Mouse (Mus musculus): ENCODE data around the gene Col4a6. TPM values are rescaled to one million over a fixed set of nuclear protein-coding genes. Genes with fewer than 3 reads are reported as not detected.

The Col4a6 gene
- polyA plus RNA-seq (2014; fragmentation: Nextera tagmentation; extraction: Ambion mirVana) = 0.37 and 3.1 TPM in 2 replicates

- peak within 1 kb of the TSS; percentile 47 for H3K4me2 ChIP-seq (ENCODE audit: low read depth, low read length)
- no peak within 1 kb of the TSS for H3K9ac ChIP-seq (replicated peaks; ENCODE audit: low read depth, low read length)
- ATAC-seq (ENCODE audit: low read depth) = peak; percentile 44; the same call in 1 of the 2 replicates
- H3K27me3 ChIP-seq (ENCODE audit: control insufficient read depth, insufficient read depth, low read length) = no peaks in the 10 kb centered on the region
- WGBS = 17% methylated on average over 16 of the region's 16 CpGs
- no peaks in the 10 kb centered on the region for H3K4me1 ChIP-seq (ENCODE audit: control insufficient read depth, insufficient read depth, low read length)
- H3K4me3 ChIP-seq (ENCODE audit: low read depth, low read length) = peak within 1 kb of the TSS; percentile 29; the same call in 1 of the 2 replicates
- no peaks in the 10 kb centered on the region for H3K9me3 ChIP-seq (ENCODE audit: control insufficient read depth, low read length)
- no peak within 1 kb of the TSS for H3K27ac ChIP-seq (ENCODE audit: low read depth, low read length)
- no peaks in the 10 kb centered on the region for H3K36me3 ChIP-seq (ENCODE audit: control insufficient read depth, insufficient read depth, low read length)
Measured at GRCm38 (mm10) chrX:141473470-141474302, at the start of gene Col4a6. Gene Col4a6, minus strand, starts transcription at chrX:141474076.

GRCm38 (mm10) chrX:141503125-141503524 is 29.2 kb upstream of the Col4a6 start:
- no peaks in the 10 kb centered on the region for H3K36me3 ChIP-seq (ENCODE audit: control insufficient read depth, insufficient read depth, low read length)
- H3K4me3 ChIP-seq (ENCODE audit: low read depth, low read length) = no peak overlapping the region
- ATAC-seq (ENCODE audit: low read depth) = no peak
- H3K4me2 ChIP-seq (ENCODE audit: low read depth, low read length) = no peak overlapping the region
- no peak overlapping the region for H3K27ac ChIP-seq (ENCODE audit: low read depth, low read length)
- no peak overlapping the region for H3K9ac ChIP-seq (replicated peaks; ENCODE audit: low read depth, low read length)
- WGBS = 76% methylated on average over 1 of the region's 1 CpGs
- no peaks in the 10 kb centered on the region for H3K9me3 ChIP-seq (ENCODE audit: control insufficient read depth, low read length)
- no peaks in the 10 kb centered on the region for H3K27me3 ChIP-seq (ENCODE audit: control insufficient read depth, insufficient read depth, low read length)
- no peaks in the 10 kb centered on the region for H3K4me1 ChIP-seq (ENCODE audit: control insufficient read depth, insufficient read depth, low read length)

GRCm38 (mm10) chrX:141494545-141494944 is 20.7 kb upstream of the Col4a6 start:
- WGBS = 69% methylated on average over 4 of the region's 4 CpGs
- Histone ChIP-seq H3K4me1 (ENCODE audit: control insufficient read depth, insufficient read depth, low read length) (no peaks in the 10 kb centered on the region), H3K4me3 (ENCODE audit: low read depth, low read length) (no peak overlapping the region), H3K4me2 (ENCODE audit: low read depth, low read length) (no peak overlapping the region), H3K27ac (ENCODE audit: low read depth, low read length) (no peak overlapping the region), H3K27me3 (ENCODE audit: control insufficient read depth, insufficient read depth, low read length) (no peaks in the 10 kb centered on the region), H3K9me3 (ENCODE audit: control insufficient read depth, low read length) (no peaks in the 10 kb centered on the region), H3K36me3 (ENCODE audit: control insufficient read depth, insufficient read depth, low read length) (no peaks in the 10 kb centered on the region), H3K9ac (replicated peaks; ENCODE audit: low read depth, low read length) (no peak overlapping the region)
- no peak for ATAC-seq (ENCODE audit: low read depth)

GRCm38 (mm10) chrX:141475566-141476327 is 1.9 kb upstream of the Col4a6 start:
- Histone ChIP-seq H3K4me3 (ENCODE audit: low read depth, low read length) (peak overlapping the region; percentile 29), H3K9me3 (ENCODE audit: control insufficient read depth, low read length) (no peaks in the 10 kb centered on the region), H3K27me3 (ENCODE audit: control insufficient read depth, insufficient read depth, low read length) (no peaks in the 10 kb centered on the region), H3K27ac (ENCODE audit: low read depth, low read length) (no peak overlapping the region), H3K36me3 (ENCODE audit: control insufficient read depth, insufficient read depth, low read length) (no peaks in the 10 kb centered on the region), H3K4me2 (ENCODE audit: low read depth, low read length) (peak overlapping the region; percentile 47), H3K9ac (replicated peaks; ENCODE audit: low read depth, low read length) (0 out of 2 replicates have a peak overlapping the region, but pooled peaks have one; percentile 8), H3K4me1 (ENCODE audit: control insufficient read depth, insufficient read depth, low read length) (no peaks in the 10 kb centered on the region)
- ATAC-seq (ENCODE audit: low read depth) = peak; percentile 73
- WGBS = 12% methylated on average over 14 of the region's 14 CpGs

GRCm38 (mm10) chrX:141475110-141475509 is 1.2 kb upstream of the Col4a6 start, which contains the start of gene Col4a5:
Gene Col4a5, plus strand, starts transcription at chrX:141475385.
- Histone ChIP-seq H3K36me3 (ENCODE audit: control insufficient read depth, insufficient read depth, low read length) (no peaks in the 10 kb centered on the region), H3K27me3 (ENCODE audit: control insufficient read depth, insufficient read depth, low read length) (no peaks in the 10 kb centered on the region), H3K9me3 (ENCODE audit: control insufficient read depth, low read length) (no peaks in the 10 kb centered on the region), H3K4me3 (ENCODE audit: low read depth, low read length) (peak within 1 kb of the TSS; percentile 29), H3K27ac (ENCODE audit: low read depth, low read length) (no peak within 1 kb of the TSS), H3K4me2 (ENCODE audit: low read depth, low read length) (peak within 1 kb of the TSS; percentile 47), H3K9ac (replicated peaks; ENCODE audit: low read depth, low read length) (0 out of 2 replicates have a peak within 1 kb of the TSS, but pooled peaks have one; percentile 8), H3K4me1 (ENCODE audit: control insufficient read depth, insufficient read depth, low read length) (no peaks in the 10 kb centered on the region)
- WGBS = 14% methylated on average over 13 of the region's 13 CpGs
- peak; percentile 91 for ATAC-seq (ENCODE audit: low read depth)

- H3K27ac ChIP-seq (ENCODE audit: low read depth, low read length) = no peak overlapping the region
- H3K9ac ChIP-seq (replicated peaks; ENCODE audit: low read depth, low read length) = no peak overlapping the region
- no peaks in the 10 kb centered on the region for H3K4me1 ChIP-seq (ENCODE audit: control insufficient read depth, insufficient read depth, low read length)
- H3K36me3 ChIP-seq (ENCODE audit: control insufficient read depth, insufficient read depth, low read length) = no peaks in the 10 kb centered on the region
- H3K4me2 ChIP-seq (ENCODE audit: low read depth, low read length) = no peak overlapping the region
- H3K4me3 ChIP-seq (ENCODE audit: low read depth, low read length) = no peak overlapping the region
- ATAC-seq (ENCODE audit: low read depth) = no peak
- no peaks in the 10 kb centered on the region for H3K9me3 ChIP-seq (ENCODE audit: control insufficient read depth, low read length)
- 77% methylated on average over 1 of the region's 1 CpGs for WGBS
- H3K27me3 ChIP-seq (ENCODE audit: control insufficient read depth, insufficient read depth, low read length) = no peaks in the 10 kb centered on the region
Measured at GRCm38 (mm10) chrX:141447936-141448335, 25.9 kb downstream of the Col4a6 start.

DNA sequence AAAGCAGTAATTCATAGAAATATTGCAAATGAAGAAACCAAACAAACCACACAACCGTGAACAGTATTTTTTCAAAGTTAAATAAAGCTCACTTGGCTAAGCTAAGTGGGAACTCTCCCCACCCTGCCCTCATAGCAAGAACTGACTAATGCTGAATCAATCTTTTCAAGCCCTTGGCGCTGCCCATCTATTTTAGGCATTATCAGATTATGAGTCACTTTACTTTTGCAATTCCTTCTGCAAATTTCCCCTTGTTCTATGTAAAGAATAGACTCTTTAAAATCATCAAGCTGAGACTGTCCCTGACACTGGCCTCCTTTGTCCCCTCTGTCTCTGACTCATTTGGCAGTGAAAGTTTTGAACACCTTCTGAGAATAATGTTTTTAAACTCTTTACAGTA is 34.5 kb downstream of the Col4a6 start:
- H3K9me3 ChIP-seq (ENCODE audit: control insufficient read depth, low read length) = no peaks in the 10 kb centered on the region
- no peak overlapping the region for H3K27ac ChIP-seq (ENCODE audit: low read depth, low read length)
- no peaks in the 10 kb centered on the region for H3K36me3 ChIP-seq (ENCODE audit: control insufficient read depth, insufficient read depth, low read length)
- H3K9ac ChIP-seq (replicated peaks; ENCODE audit: low read depth, low read length) = no peak overlapping the region
- no peaks in the 10 kb centered on the region for H3K27me3 ChIP-seq (ENCODE audit: control insufficient read depth, insufficient read depth, low read length)
- no peak overlapping the region for H3K4me2 ChIP-seq (ENCODE audit: low read depth, low read length)
- H3K4me1 ChIP-seq (ENCODE audit: control insufficient read depth, insufficient read depth, low read length) = no peaks in the 10 kb centered on the region
- WGBS = 69% methylated on average over 2 of the region's 2 CpGs
- no peak for ATAC-seq (ENCODE audit: low read depth)
- H3K4me3 ChIP-seq (ENCODE audit: low read depth, low read length) = no peak overlapping the region

GRCm38 (mm10) chrX:141436780-141437179 is 37.1 kb downstream of the Col4a6 start:
- Histone ChIP-seq H3K4me3 (ENCODE audit: low read depth, low read length) (no peak overlapping the region), H3K4me2 (ENCODE audit: low read depth, low read length) (no peak overlapping the region), H3K4me1 (ENCODE audit: control insufficient read depth, insufficient read depth, low read length) (no peaks in the 10 kb centered on the region), H3K27me3 (ENCODE audit: control insufficient read depth, insufficient read depth, low read length) (no peaks in the 10 kb centered on the region), H3K9me3 (ENCODE audit: control insufficient read depth, low read length) (no peaks in the 10 kb centered on the region), H3K9ac (replicated peaks; ENCODE audit: low read depth, low read length) (no peak overlapping the region), H3K27ac (ENCODE audit: low read depth, low read length) (no peak overlapping the region), H3K36me3 (ENCODE audit: control insufficient read depth, insufficient read depth, low read length) (no peaks in the 10 kb centered on the region)
- no peak for ATAC-seq (ENCODE audit: low read depth)
- WGBS = 87% methylated on average over 6 of the region's 6 CpGs

- no peak overlapping the region for H3K9ac ChIP-seq (replicated peaks; ENCODE audit: low read depth, low read length)
- H3K27ac ChIP-seq (ENCODE audit: low read depth, low read length) = no peak overlapping the region
- H3K4me2 ChIP-seq (ENCODE audit: low read depth, low read length) = no peak overlapping the region
- H3K4me3 ChIP-seq (ENCODE audit: low read depth, low read length) = no peak overlapping the region
- 59% methylated on average over 2 of the region's 2 CpGs for WGBS
- no peak for ATAC-seq (ENCODE audit: low read depth)
- no peaks in the 10 kb centered on the region for H3K9me3 ChIP-seq (ENCODE audit: control insufficient read depth, low read length)
- H3K36me3 ChIP-seq (ENCODE audit: control insufficient read depth, insufficient read depth, low read length) = no peaks in the 10 kb centered on the region
- H3K4me1 ChIP-seq (ENCODE audit: control insufficient read depth, insufficient read depth, low read length) = no peaks in the 10 kb centered on the region
- no peaks in the 10 kb centered on the region for H3K27me3 ChIP-seq (ENCODE audit: control insufficient read depth, insufficient read depth, low read length)
Measured at GRCm38 (mm10) chrX:141415318-141415717, 58.6 kb downstream of the Col4a6 start.

Data from neural tube, embryonic 14.5 days (tissue).